Mouse (Mus musculus) cerebellum, adult 2 months (tissue): ENCODE measurements around the gene Gm45062.

Experiments used
- CTCF ChIP-seq: fragments of 200-500 bp; IDR thresholded peaks from 2 replicates; pipeline ENCODE4 v1.5.1; 2011; ENCODE audit warnings: low read depth, mild to moderate bottlenecking, control low read depth, low read length, moderate library complexity, borderline replicate concordance; ENCODE audit not compliant: insufficient read depth
- POLR2A ChIP-seq: fragments of 200-500 bp; IDR thresholded peaks from 2 replicates; pipeline ENCODE4 v1.6.1; 2011; ENCODE audit warnings: low read length, control low read depth, borderline replicate concordance; ENCODE audit not compliant: insufficient read depth

- peak; percentile 53; the same call in 1 of the 2 replicates for TF ChIP-seq CTCF
- TF ChIP-seq POLR2A: no peak
Measured at GRCm38 (mm10) chr6:8274387-8275054, 15.3 kb downstream of the Gm45062 start.
